ENCODE assay signal across 9 mouse cellular contexts in genomic region chr11:100575484-100575855, GRCm38 (mm10). TPM values are rescaled to one million over a fixed set of nuclear protein-coding genes. Genes with fewer than 3 reads are reported as not detected.
DNase-seq lines count a peak whose midpoint lies in the region; ATAC-seq and TF ChIP-seq lines count a peak whose summit lies in the region.
"Had no signal": no experiment of that assay in that cellular context is flagged by ENCODE, and none has a peak within 500 bp of the region (broad histone marks: within the 10 kb centered on the region; RNA-seq: fewer than 3 reads in every experiment).

No protein-coding gene starts in this region.

- no peak for ATAC-seq in embryonic facial prominence, embryonic 15.5 days (ENCODE audit: insufficient number of reproducible peaks, low FRiP score, low TSS enrichment, low read depth)
- ATAC-seq in midbrain, embryonic 13.5 days, result peak; percentile 28

- H3K79me3 ChIP-seq in C2C12 (ENCODE audit: low read depth), result no peaks in the 10 kb centered on the region

- DNase-seq in heart, adult 11 months, result peak; percentile 93
- no peak for DNase-seq in heart, adult 8-10 months (ENCODE audit: low spot score)
- peak; percentile 47 to 68 for DNase-seq in layer of hippocampus, adult 2 months (ENCODE audit: low spot score in 2 of 2)
- no peak for DNase-seq in c-Kit-positive CD71-positive TER-119-positive erythroid progenitor cells, embryonic 14.5 days (ENCODE audit: low spot score)
- DNase-seq in urinary bladder, postnatal 25 days (ENCODE audit: low spot score), result no peak

- H3K27ac ChIP-seq in embryonic facial prominence, embryonic 15.5 days (replicated peaks), result peak overlapping the region; percentile 79; the same call in 1 of the 2 replicates
- H3K27ac ChIP-seq in layer of hippocampus, adult 2 months, result peak overlapping the region; percentile 89
- H3K27ac ChIP-seq in midbrain, embryonic 13.5 days, result peak overlapping the region; percentile 16; the same call in 1 of the 2 replicates

- peaks cover 17% of the 10 kb centered on the region for H3K36me3 ChIP-seq in C2C12 (ENCODE audit: control insufficient read depth, insufficient read depth)
- H3K36me3 ChIP-seq in embryonic facial prominence, embryonic 15.5 days, result peaks cover 19% of the 10 kb centered on the region
- H3K36me3 ChIP-seq in midbrain, embryonic 13.5 days, result peaks cover 23% of the 10 kb centered on the region

- H3K4me1 ChIP-seq in embryonic facial prominence, embryonic 15.5 days, result peaks cover 29% of the 10 kb centered on the region
- H3K4me1 ChIP-seq in midbrain, embryonic 13.5 days (replicated peaks), result peaks cover 28% of the 10 kb centered on the region

- 29% methylated on average over 2 of the region's 2 CpGs for WGBS in embryonic facial prominence, embryonic 15.5 days
- 25% methylated on average over 2 of the region's 2 CpGs for WGBS in midbrain, embryonic 13.5 days

- no peak overlapping the region for H3K4me3 ChIP-seq in C2C12 (ENCODE audit: insufficient read depth, poor library complexity, severe bottlenecking)
- H3K4me3 ChIP-seq in embryonic facial prominence, embryonic 15.5 days (replicated peaks), result peak overlapping the region; percentile 64
- H3K4me3 ChIP-seq in layer of hippocampus, adult 2 months, result peak overlapping the region; percentile 76
- peak overlapping the region; percentile 60 for H3K4me3 ChIP-seq in midbrain, embryonic 13.5 days (replicated peaks)

- H3K79me2 ChIP-seq in C2C12 (ENCODE audit: control insufficient read depth, insufficient read depth), result no peaks in the 10 kb centered on the region

- H3ac ChIP-seq in C2C12 (ENCODE audit: control insufficient read depth, insufficient read length, low read depth), result peak overlapping the region; percentile 30

- TF ChIP-seq CTCF in C2C12 (IDR thresholded peaks at IDR 0.05; ENCODE audit: control insufficient read depth, insufficient read depth, insufficient read length), result no peak
- TF ChIP-seq CTCF in layer of hippocampus, adult 2 months (conservative IDR thresholded peaks at IDR 0.05), result no peak

- peak overlapping the region; percentile 70 for H3K4me2 ChIP-seq in embryonic facial prominence, embryonic 15.5 days (replicated peaks)
- peak overlapping the region; percentile 83 for H3K4me2 ChIP-seq in midbrain, embryonic 13.5 days (replicated peaks)

- H3K9me3 ChIP-seq in embryonic facial prominence, embryonic 15.5 days (replicated peaks), result no peaks in the 10 kb centered on the region
- H3K9me3 ChIP-seq in midbrain, embryonic 13.5 days, result no peaks in the 10 kb centered on the region

- H3K27me3 ChIP-seq in C2C12 (ENCODE audit: control insufficient read depth, insufficient read depth, insufficient read length), result no peaks in the 10 kb centered on the region
- H3K27me3 ChIP-seq in embryonic facial prominence, embryonic 15.5 days, result peaks cover 12% of the 10 kb centered on the region
- H3K27me3 ChIP-seq in midbrain, embryonic 13.5 days, result peaks cover 11% of the 10 kb centered on the region; the same call in 1 of the 2 replicates

- H3K9ac ChIP-seq in embryonic facial prominence, embryonic 15.5 days, result no peak overlapping the region
- peak overlapping the region; percentile 65 for H3K9ac ChIP-seq in midbrain, embryonic 13.5 days (replicated peaks)

TF ChIP-seq in C2C12, 6 proteins besides CTCF, POLR2A, EP300 and RAD21:
- TF ChIP-seq USF1 (IDR thresholded peaks at IDR 0.05; ENCODE audit: low read depth), result no peak
- TF ChIP-seq MAX (IDR thresholded peaks at IDR 0.05), result no peak
- no peak for TF ChIP-seq CEBPB (IDR thresholded peaks at IDR 0.05; ENCODE audit: low read depth)
- TF ChIP-seq MYOD1 (IDR thresholded peaks at IDR 0.05; ENCODE audit: control insufficient read depth, insufficient read length, low read depth), result no peak
- TF ChIP-seq FOSL1 (IDR thresholded peaks at IDR 0.05; ENCODE audit: insufficient read depth, low read length, poor library complexity, severe bottlenecking), result no peak
- no peak for TF ChIP-seq MYOG (IDR thresholded peaks at IDR 0.05; ENCODE audit: control insufficient read depth, extremely low read depth, insufficient read length)

RNA-seq across cellular contexts. Expression of gene Cnp, which starts 0.8 kb away (rescaled TPM):
- total RNA-seq in heart, adult 8-10 months (2022), result 1 to 10 TPM; 5.0 to 5.7 (median 5.4) TPM
- 10.2 TPM for polyA plus RNA-seq in C2C12 (2012; fragmentation: generic; extraction: Trizol)
- polyA plus RNA-seq in embryonic facial prominence, embryonic 15.5 days (2015; fragmentation: Nextera tagmentation; extraction: Ambion mirVana), result 32.0 and 33.9 TPM in 2 replicates
- total RNA-seq in layer of hippocampus, adult 2 months (2021), result 100 to 1,000 TPM; 168 to 183 TPM
- polyA plus RNA-seq in midbrain, embryonic 13.5 days (2015; fragmentation: Nextera tagmentation; extraction: Ambion mirVana), result 21.5 and 23.6 TPM in 2 replicates

RNA-seq across cellular contexts. Expression of gene Ttc25, which starts 30.1 kb away (rescaled TPM):
- under 1 TPM; 0.08 to 0.53 (median 0.21) TPM for total RNA-seq in heart, adult 8-10 months (2022)
- 0.06 TPM for polyA plus RNA-seq in C2C12 (2012; fragmentation: generic; extraction: Trizol)
- polyA plus RNA-seq in embryonic facial prominence, embryonic 15.5 days (2015; fragmentation: Nextera tagmentation; extraction: Ambion mirVana), result 3.9 and 6.0 TPM in 2 replicates
- 1 to 10 TPM; 1.3 to 1.7 TPM for total RNA-seq in layer of hippocampus, adult 2 months (2021)
- 2.8 and 3.0 TPM in 2 replicates for polyA plus RNA-seq in midbrain, embryonic 13.5 days (2015; fragmentation: Nextera tagmentation; extraction: Ambion mirVana)
- total RNA-seq: hematopoietic stem cell, adult 5-6 weeks had no signal

RNA-seq across cellular contexts. Expression of gene Nkiras2, which starts 43.6 kb away (rescaled TPM):
- total RNA-seq in heart, adult 8-10 months (2022), result 10 to 100 TPM; 49.3 to 59.3 (median 55.2) TPM
- 36.1 TPM for polyA plus RNA-seq in C2C12 (2012; fragmentation: generic; extraction: Trizol)
- polyA plus RNA-seq in embryonic facial prominence, embryonic 15.5 days (2015; fragmentation: Nextera tagmentation; extraction: Ambion mirVana), result 74.6 and 75.5 TPM in 2 replicates
- total RNA-seq in layer of hippocampus, adult 2 months (2021), result 10 to 100 TPM; 11.8 to 13.1 TPM
- polyA plus RNA-seq in midbrain, embryonic 13.5 days (2015; fragmentation: Nextera tagmentation; extraction: Ambion mirVana), result 118 and 122 TPM in 2 replicates

RNA-seq across cellular contexts. Expression of gene Dnajc7, which starts 44.5 kb away (rescaled TPM):
- total RNA-seq in heart, adult 8-10 months (2022), result 100 to 1,000 TPM in 3 of 4 experiments, 10 to 100 TPM in 1; 89.7 to 121 (median 109) TPM
- 89.7 TPM for polyA plus RNA-seq in C2C12 (2012; fragmentation: generic; extraction: Trizol)
- polyA plus RNA-seq in embryonic facial prominence, embryonic 15.5 days (2015; fragmentation: Nextera tagmentation; extraction: Ambion mirVana), result 242 and 256 TPM in 2 replicates
- 100 to 1,000 TPM; 242 to 257 TPM for total RNA-seq in layer of hippocampus, adult 2 months (2021)
- polyA plus RNA-seq in midbrain, embryonic 13.5 days (2015; fragmentation: Nextera tagmentation; extraction: Ambion mirVana), result 311 and 312 TPM in 2 replicates

RNA-seq across cellular contexts. Expression of gene Acly, which starts 47.7 kb away (rescaled TPM):
- 10 to 100 TPM; 20.0 to 39.1 (median 27.5) TPM for total RNA-seq in heart, adult 8-10 months (2022)
- polyA plus RNA-seq in C2C12 (2012; fragmentation: generic; extraction: Trizol), result 86.6 TPM
- 137 and 152 TPM in 2 replicates for polyA plus RNA-seq in embryonic facial prominence, embryonic 15.5 days (2015; fragmentation: Nextera tagmentation; extraction: Ambion mirVana)
- total RNA-seq in layer of hippocampus, adult 2 months (2021), result 100 to 1,000 TPM; 103 to 117 TPM
- 272 and 273 TPM in 2 replicates for polyA plus RNA-seq in midbrain, embryonic 13.5 days (2015; fragmentation: Nextera tagmentation; extraction: Ambion mirVana)

Comparison
In these comparisons a context has a peak if more than half of its experiments do, and no peak if none do; other contexts are left out.
1. DNase-seq: peak in heart, adult 11 months (single experiment) and layer of hippocampus, adult 2 months (2 of 2); none in heart, adult 8-10 months (single experiment), c-Kit-positive CD71-positive TER-119-positive erythroid progenitor cells, embryonic 14.5 days (single experiment) and urinary bladder, postnatal 25 days (single experiment).
2. H3K27ac ChIP-seq: peak in every context shown above with its lines; median percentile 89 in layer of hippocampus, adult 2 months; 79 in embryonic facial prominence, embryonic 15.5 days; 16 in midbrain, embryonic 13.5 days.